Mouse (Mus musculus) mesoderm, embryonic 11.5 days (tissue): ENCODE data around the gene Olah.
A peak's percentile ranks its signal among the peaks of the same experiment; 100 is the strongest.

Experiments
- DNase-seq: peaks from one replicate; pipeline ENCODE4 v3.0.0-alpha.2; 2012; ENCODE audit warnings: low read depth, low spot score

Gene Olah

DNA sequence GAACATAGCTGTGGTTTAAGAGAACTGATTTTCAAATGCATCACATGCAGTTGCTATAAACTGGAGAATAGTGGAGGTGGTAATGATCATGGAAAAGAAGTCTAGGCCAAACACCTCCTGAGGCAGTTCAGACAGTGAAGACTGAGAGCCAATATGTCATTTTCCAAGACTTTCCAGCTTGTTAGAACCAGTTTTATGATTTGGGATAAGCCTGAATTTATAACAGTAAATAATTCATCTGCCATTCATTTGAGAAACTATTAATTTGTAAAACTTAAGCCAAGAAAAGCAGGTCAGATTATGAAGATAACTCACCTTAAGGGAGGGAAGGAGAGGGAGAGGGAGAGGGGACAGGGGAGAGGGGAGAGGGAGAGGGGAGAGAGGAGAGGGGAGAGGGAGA, 43.9 kb downstream of the Olah start:
- DNase-seq = no peak

DNA sequence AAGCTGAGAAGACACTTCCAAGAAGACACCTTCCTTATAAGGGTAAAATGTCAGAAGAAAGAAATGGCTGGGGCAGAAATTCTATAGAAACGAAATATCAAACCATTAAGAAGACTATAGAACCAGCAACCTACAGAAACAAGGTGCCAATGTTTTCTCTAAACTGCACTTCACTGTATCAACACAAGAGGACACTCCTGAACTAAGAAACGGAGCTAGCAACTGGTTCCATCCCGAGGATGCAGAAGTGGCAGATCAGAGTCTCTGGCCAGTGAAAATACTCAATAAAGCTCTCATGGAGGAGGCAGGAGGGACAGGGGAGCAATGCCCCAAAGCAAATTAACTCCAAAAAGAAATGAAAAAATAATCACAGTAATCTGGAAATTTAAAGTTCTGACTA, 48.1 kb downstream of the Olah start:
- DNase-seq = peak; percentile 34

DNA sequence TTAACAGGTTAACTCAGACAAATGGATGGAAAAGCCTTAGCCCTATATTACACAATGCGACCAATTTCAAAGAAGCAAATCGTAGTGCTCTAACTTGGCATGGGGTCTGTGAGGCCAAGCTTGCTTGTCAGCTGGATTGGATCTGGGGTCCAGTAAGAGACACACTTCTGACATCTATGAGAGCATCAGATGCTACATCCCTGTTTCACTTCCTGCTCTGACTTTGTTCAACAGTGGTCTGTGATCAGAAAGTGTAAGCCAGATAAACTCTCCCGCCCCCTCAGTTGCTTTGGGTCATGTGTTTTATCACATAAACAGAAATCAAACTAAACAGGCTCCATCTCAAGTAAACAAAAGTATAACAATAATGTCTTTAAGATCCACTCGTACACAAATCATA, 48.6 kb downstream of the Olah start:
- DNase-seq = no peak

DNA sequence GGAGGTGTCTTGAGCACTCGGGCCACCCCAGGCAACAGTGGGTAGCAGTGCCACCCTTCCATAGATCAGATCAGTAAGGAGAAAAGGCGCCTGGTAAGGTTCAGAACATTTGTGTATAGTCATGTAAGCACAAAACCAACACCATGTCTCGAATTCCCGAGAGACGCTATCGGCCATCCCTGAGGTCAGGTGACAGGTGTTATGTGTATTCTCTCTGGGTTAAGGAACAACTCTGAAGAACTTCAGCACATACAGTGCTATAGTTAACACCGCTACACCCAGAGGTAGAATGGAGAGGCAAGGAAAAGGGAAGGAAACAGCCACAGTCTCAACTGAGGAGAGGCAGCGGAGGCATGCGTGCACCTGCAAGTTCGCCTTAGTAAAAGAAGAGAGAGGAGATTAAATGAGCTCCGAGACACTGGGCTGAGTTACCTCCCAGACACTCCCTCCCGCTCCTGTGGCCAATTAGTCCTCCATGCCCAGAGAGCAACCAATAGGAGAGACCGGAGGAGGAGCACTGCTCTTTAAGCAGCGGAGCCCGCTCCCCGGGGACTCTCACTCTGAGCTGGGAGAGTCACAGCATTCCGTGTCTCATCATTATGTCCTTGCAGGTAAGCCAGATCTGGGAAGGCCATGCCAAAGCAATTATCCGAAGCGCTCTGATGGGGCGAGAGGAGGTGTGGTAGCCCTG, 61.3 kb downstream of the Olah start, which contains the start of gene Acbd7:
TSS of gene Acbd7 (plus strand) at position 558 of the 691 bp plus-strand sequence.
- DNase-seq = peak; percentile 61

DNA sequence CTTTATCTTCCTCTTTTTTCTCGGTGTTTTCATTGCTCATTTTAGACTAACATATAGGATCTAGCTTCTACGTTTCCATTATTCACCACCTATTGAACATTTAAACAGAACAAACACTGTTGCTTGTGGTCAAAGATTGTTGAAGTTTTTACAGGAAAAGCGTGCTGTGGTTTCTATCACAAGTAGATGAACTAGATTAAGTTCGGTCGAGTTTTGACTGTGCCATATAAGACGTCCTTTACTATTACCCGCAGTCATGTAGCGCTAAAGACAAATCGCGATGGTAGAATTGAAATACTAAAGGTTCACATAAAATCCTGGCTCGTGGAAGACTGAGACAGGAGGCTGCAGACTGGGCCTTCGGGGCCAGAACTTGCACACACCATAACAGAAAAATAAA, 63.2 kb downstream of the Olah start:
- no peak for DNase-seq

DNA sequence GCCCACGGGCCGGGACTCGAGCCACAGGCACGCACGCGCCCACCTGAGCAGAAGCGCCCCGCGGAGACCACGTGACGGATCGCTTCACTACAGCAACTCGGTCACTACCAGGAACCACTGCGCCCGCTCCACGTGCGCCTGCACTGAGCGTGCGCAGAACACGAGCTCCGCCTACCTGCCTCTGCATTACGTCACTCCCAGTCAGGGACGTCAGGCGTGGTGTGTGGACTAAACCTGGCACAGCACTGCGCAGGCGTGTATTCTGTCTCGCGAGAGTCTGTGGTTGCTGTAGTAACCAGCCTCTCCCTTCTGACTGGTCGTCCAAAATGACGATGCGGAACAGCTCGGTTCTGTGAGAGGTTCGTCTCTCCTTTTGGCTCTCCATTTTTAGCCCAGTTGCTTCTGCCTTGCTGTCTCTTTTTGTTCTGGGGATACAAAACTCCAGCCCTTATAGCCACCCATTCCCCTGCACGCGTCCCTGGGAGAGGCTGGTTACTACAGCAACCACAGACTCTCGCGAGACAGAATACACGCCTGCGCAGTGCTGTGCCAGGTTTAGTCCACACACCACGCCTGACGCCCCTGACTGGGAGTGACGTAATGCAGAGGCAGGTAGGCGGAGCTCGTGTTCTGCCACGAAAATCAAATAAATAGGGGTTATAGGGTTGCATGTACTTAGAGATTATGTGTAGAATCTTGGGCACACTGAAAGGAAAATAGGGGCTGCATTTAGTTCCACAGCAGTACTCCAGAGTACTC, 64.3 kb downstream of the Olah start, which contains the start of gene Rpp38:
TSS of gene Rpp38 (minus strand) at position 160 of the 759 bp plus-strand sequence.
- DNase-seq = peak; percentile 98

DNA sequence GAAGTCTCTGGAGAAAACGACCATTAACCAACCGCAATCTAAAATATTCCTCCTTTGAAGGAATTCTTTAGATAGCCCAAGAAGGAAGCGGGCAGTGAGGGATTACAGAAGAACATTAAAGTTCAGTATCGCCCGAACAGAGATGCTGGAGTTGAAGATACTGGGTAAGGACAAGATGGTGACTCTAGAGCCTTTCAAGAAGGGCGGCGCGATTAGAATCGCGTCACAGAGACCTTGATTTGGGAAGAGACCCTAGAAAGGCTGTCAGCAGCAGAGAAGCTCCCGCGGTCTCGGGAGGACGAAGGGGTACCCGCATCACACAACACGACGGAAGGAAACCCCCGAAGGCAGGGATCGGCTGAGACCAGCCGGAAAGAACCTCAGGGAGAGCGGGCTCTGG, 65.0 kb downstream of the Olah start:
- DNase-seq = no peak

DNA sequence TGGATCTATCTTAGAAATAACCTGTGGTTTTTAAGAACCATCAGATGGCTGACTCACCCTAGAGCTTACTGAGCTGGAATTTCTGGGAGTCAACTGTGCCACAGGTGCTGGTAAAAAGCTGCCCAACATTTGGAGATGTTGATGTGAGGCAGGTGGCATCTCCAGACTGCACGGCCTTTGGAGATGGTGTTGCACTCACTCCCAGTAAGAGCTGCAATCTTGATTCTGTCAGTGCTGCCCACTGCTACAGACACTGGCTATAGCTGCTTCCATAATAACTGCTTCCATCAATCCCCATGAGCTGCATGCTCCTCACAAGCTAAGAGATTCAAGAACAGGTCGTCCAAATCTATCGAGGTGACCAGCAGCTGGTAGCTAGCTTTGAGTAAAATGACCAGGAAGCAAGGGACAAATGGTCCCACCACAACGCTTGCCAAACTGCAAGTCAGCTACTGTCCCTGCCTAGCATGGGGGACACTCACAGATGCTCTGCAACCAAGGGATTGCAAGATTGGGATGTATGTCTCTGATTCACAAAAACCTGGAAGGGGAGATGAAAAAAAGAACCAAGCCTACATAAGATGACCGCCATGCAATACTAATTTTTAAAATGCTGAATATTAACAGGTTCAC, 65.8 kb downstream of the Olah start:
- DNase-seq = no peak

DNA sequence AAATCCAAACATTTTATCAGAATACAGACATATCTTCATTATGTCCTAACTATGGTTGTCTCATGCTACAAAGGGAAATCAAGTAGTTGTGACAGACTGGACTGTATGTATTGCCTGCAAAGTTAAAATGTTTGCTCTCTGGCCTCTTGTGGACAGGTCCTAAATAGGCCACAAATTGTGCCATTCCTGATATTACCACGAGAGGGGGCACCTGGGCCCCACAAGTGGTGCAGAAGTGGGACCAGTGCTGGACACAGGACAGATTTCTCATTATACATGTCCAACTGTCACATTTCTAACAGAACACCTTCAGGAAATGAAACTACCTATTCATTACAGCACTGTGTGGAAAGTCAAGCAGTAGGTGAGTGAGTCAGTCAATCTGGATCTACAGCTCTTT, 69.7 kb downstream of the Olah start:
- peak; percentile 54 for DNase-seq

DNA sequence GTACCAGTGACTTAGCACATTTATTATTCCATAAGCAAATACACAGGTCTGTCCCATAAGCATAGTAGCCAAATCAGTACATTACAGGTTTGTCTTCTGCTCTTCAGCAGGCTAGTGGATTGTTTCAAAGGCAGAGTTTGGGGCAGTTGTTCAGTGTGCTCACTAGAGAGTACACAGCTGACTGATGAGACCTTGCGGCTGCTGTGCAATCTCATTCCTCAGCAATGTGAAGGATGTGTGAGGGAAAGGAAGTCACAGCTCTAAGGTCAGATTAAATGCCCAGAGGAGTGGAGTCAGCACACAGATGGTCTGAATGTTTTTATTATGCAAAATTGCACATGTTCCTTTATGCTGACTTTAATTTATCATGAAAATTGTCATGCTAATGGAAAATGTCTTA, 70.5 kb downstream of the Olah start:
- no peak for DNase-seq

DNA sequence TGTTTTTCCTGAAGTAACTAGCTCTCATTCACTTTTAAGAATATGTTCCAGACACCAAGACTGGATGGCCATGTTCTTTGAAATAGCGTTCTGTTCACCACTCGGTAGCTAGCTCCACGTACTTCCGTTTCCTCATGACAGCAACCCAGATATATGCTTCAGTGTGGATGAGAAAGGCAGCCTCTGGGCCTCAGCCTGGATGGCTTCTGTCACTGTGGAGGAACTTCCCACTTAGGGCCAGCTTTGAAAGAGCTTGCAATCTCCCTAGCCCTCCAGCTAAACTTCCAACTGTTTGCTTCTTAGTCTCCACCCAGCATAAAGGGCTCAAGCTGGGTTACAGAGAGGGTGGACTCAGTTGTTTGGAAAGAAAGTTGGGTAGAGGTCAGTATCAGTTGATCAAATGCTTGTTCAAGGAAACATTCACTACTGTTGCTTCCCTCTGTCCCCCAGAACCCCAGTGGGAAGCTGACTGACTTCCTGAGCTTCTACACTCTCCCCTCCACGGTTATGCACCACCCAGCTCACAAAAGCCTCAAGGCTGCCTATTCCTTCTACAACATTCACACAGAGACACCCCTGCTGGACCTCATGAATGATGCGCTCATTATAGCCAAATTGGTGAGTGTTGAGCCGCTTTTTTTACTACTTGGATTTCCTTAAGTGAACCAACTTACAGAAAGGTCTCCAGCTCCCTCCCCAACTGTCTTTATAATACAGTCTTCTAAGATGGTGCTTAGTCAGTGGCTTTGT, 72.5 kb downstream of the Olah start:
- DNase-seq = no peak

DNA sequence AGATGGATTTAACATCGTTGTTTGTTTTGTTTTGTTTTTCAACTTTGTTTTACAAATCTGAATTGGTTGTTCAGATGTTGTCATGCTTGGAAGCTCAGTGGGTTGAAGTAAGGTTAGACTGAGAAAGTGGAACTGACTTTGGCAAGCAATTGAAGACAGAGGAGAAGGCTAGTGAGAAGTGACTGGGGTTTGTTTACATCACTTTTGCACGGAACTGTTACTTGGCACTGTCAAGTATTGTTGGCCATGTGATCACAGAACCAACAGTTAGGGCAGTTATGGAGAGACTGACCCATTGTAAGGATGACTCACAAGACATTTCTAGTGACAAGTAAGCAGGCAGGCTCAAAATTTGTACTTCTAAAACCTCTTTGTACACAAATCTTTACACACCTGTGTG, 73.9 kb downstream of the Olah start:
- DNase-seq = no peak

DNA sequence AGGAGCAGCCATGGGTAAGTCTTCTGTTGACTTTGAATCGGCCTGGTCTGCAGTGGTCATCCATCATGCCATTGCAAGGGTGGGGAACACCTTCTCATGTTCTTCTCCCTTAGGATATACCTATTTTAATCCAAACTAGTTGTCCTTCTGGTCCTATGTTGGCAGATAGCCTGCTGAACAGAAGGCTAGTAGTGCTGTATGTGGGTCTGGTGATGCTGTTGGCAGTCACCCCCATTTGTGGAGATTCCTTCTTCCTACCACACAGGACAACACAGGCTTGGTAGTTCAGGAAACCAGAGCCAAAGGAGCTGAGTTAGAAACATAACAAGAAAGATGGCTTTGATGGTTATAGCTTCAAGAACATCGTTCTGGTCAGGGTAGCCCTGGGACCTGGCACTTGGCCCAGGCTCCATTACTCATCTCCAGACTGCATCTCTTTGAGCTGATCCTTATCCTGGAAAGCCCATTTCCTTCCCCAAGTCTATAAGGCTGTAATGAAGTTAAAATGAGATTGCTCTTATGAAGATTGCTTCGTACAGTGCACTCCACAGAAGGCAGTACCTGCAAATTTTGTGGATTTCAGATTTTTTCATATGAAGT, 91.5 kb downstream of the Olah start:
- DNase-seq = no peak

DNA sequence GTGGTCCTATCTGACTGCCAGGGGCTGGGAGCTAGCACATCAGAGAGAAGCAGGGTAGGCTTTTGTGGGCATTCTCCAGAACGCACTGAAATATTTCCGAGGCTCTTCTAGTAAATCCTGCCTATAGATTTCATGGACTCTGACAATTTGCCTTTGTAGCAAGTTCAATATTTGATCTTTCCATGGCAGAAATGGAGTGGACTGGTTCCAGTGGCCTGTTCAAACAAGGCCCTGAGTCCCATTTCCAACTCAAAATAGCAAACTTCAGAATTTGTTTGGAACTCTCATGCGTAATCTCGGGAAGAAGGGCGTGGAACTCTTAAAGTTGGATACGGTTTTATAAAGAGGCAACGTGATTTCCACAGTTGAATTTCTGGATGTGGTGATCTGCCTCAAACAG, 101.2 kb downstream of the Olah start:
- no peak for DNase-seq

DNA sequence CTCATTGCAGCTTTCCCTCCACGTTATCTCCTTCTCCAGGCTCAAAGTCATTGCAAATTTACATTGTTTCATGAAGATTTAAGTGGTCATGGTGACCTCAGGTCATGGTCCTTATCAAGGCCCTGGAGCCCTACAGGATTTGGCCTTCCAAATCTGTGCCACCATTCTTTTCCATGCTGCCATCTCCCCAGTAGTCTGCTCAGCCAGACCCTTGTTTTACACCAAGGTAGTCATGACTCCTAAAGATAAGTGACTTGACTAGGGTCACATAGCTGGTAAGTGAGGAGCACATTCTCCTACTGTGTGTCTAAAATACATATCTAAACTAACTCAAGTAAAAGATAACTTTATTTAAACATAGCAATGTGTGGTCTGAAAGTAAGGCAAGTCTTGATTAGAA, 104.8 kb downstream of the Olah start:
- DNase-seq = no peak
